Mouse (Mus musculus): ENCODE data around the gene Dhx9. TPM values are rescaled to one million over a fixed set of nuclear protein-coding genes. Genes with fewer than 3 reads are reported as not detected.
"Not testable (repeated sequence)": the region's sequence is repeated elsewhere in the genome, so short reads cannot be mapped to it uniquely, and the experiment has no call there.

Dhx9 gene
- 27.0 and 35.6 TPM in 2 replicates for polyA plus RNA-seq (2014; fragmentation: Nextera tagmentation; extraction: Ambion mirVana)

- ATAC-seq (ENCODE audit: low FRiP score): peak; percentile 92
- whole genome bisulfite sequencing: 0% methylated on average over 35 of the region's 35 CpGs
Observed at GRCm38 (mm10) chr1:153487500-153487879, at the start of gene Dhx9. Dhx9 (minus strand) TSS chr1:153487660.

GRCm38 (mm10) chr1:153535611-153536010, 48.2 kb upstream of the Dhx9 start:
- Histone ChIP-seq H3K9ac (ENCODE audit: low read length) (peak overlapping the region; percentile 24; the same call in 1 of the 2 replicates), H3K4me2 (no peak overlapping the region), H3K4me1 (ENCODE audit: control insufficient read depth, insufficient read depth, low read length) (peaks cover 26% of the 10 kb centered on the region), H3K27me3 (ENCODE audit: control insufficient read depth, insufficient read depth, low read length) (no peaks in the 10 kb centered on the region), H3K36me3 (ENCODE audit: control insufficient read depth, insufficient read depth, low read length) (no peaks in the 10 kb centered on the region), H3K9me3 (ENCODE audit: control insufficient read depth, low read length) (no peaks in the 10 kb centered on the region), H3K27ac (ENCODE audit: low read depth, low read length) (peak overlapping the region; percentile 44), H3K4me3 (ENCODE audit: low read depth, low read length) (no peak overlapping the region)
- WGBS: 29% methylated on average over 9 of the region's 9 CpGs
- ATAC-seq (ENCODE audit: low FRiP score) (peak; percentile 49), DNase-seq (ENCODE audit: low spot score, missing footprints) (peak; percentile 86)

More at GRCm38 (mm10) chr1:153487500-153487879, at the start of gene Dhx9:
- no peaks in the 10 kb centered on the region for H3K9me3 ChIP-seq (ENCODE audit: control insufficient read depth, low read length)
- H3K4me2 ChIP-seq: peak within 1 kb of the TSS; percentile 86
- peak within 1 kb of the TSS; percentile 78 for H3K27ac ChIP-seq (ENCODE audit: low read depth, low read length)
- H3K36me3 ChIP-seq (ENCODE audit: control insufficient read depth, insufficient read depth, low read length): no peaks in the 10 kb centered on the region
- DNase-seq (ENCODE audit: low spot score, missing footprints): peak; percentile 100
- no peaks in the 10 kb centered on the region for H3K27me3 ChIP-seq (ENCODE audit: control insufficient read depth, insufficient read depth, low read length)
- H3K4me1 ChIP-seq (ENCODE audit: control insufficient read depth, insufficient read depth, low read length): peaks cover 16% of the 10 kb centered on the region
- H3K4me3 ChIP-seq (ENCODE audit: low read depth, low read length): peak within 1 kb of the TSS; percentile 100
- H3K9ac ChIP-seq (ENCODE audit: low read length): peak within 1 kb of the TSS; percentile 100

- Histone ChIP-seq H3K9ac (ENCODE audit: low read length) (peak overlapping the region; percentile 61), H3K4me2 (peak overlapping the region; percentile 24; the same call in 1 of the 2 replicates), H3K4me1 (ENCODE audit: control insufficient read depth, insufficient read depth, low read length) (peaks cover 15% of the 10 kb centered on the region), H3K27ac (ENCODE audit: low read depth, low read length) (peak overlapping the region; percentile 80)
- not testable (repeated sequence) for H3K36me3 ChIP-seq (ENCODE audit: control insufficient read depth, insufficient read depth, low read length); ATAC-seq (ENCODE audit: low FRiP score); DNase-seq (ENCODE audit: low spot score, missing footprints); H3K27me3 ChIP-seq (ENCODE audit: control insufficient read depth, insufficient read depth, low read length); H3K4me3 ChIP-seq (ENCODE audit: low read depth, low read length); H3K9me3 ChIP-seq (ENCODE audit: control insufficient read depth, low read length)
- 85% methylated on average over 3 of the region's 3 CpGs for WGBS
Observed at GRCm38 (mm10) chr1:153532896-153533295, 45.4 kb upstream of the Dhx9 start.

GRCm38 (mm10) chr1:153532234-153532841, 44.9 kb upstream of the Dhx9 start:
- peak overlapping the region; percentile 80 for H3K27ac ChIP-seq (ENCODE audit: low read depth, low read length)
- H3K4me3 ChIP-seq (ENCODE audit: low read depth, low read length): no peak overlapping the region
- no peaks in the 10 kb centered on the region for H3K36me3 ChIP-seq (ENCODE audit: control insufficient read depth, insufficient read depth, low read length)
- DNase-seq (ENCODE audit: low spot score, missing footprints) (peak; percentile 93), ATAC-seq (ENCODE audit: low FRiP score) (peak; percentile 82)
- WGBS: 11% methylated on average over 12 of the region's 12 CpGs
- H3K4me1 ChIP-seq (ENCODE audit: control insufficient read depth, insufficient read depth, low read length): peaks cover 15% of the 10 kb centered on the region
- no peaks in the 10 kb centered on the region for H3K9me3 ChIP-seq (ENCODE audit: control insufficient read depth, low read length)
- no peaks in the 10 kb centered on the region for H3K27me3 ChIP-seq (ENCODE audit: control insufficient read depth, insufficient read depth, low read length)
- peak overlapping the region; percentile 24; the same call in 1 of the 2 replicates for H3K4me2 ChIP-seq
- H3K9ac ChIP-seq (ENCODE audit: low read length): peak overlapping the region; percentile 61

- DNase-seq (ENCODE audit: low spot score, missing footprints) (peak; percentile 94), ATAC-seq (ENCODE audit: low FRiP score) (peak; percentile 56)
- Histone ChIP-seq H3K4me1 (ENCODE audit: control insufficient read depth, insufficient read depth, low read length) (peaks cover 15% of the 10 kb centered on the region), H3K27me3 (ENCODE audit: control insufficient read depth, insufficient read depth, low read length) (no peaks in the 10 kb centered on the region), H3K4me2 (peak overlapping the region; percentile 12; the same call in 1 of the 2 replicates), H3K9ac (ENCODE audit: low read length) (peak overlapping the region; percentile 61), H3K9me3 (ENCODE audit: control insufficient read depth, low read length) (no peaks in the 10 kb centered on the region), H3K4me3 (ENCODE audit: low read depth, low read length) (no peak overlapping the region), H3K27ac (ENCODE audit: low read depth, low read length) (peak overlapping the region; percentile 80), H3K36me3 (ENCODE audit: control insufficient read depth, insufficient read depth, low read length) (no peaks in the 10 kb centered on the region)
- 15% methylated on average over 9 of the region's 9 CpGs for WGBS
Observed at GRCm38 (mm10) chr1:153531677-153532233, 44.3 kb upstream of the Dhx9 start.

GRCm38 (mm10) chr1:153522116-153522515, 34.7 kb upstream of the Dhx9 start:
- H3K27me3 ChIP-seq (ENCODE audit: control insufficient read depth, insufficient read depth, low read length): no peaks in the 10 kb centered on the region
- no peaks in the 10 kb centered on the region for H3K36me3 ChIP-seq (ENCODE audit: control insufficient read depth, insufficient read depth, low read length)
- no peak overlapping the region for H3K9ac ChIP-seq (ENCODE audit: low read length)
- H3K4me1 ChIP-seq (ENCODE audit: control insufficient read depth, insufficient read depth, low read length): no peaks in the 10 kb centered on the region
- DNase-seq (ENCODE audit: low spot score, missing footprints) (peak; percentile 69), ATAC-seq (ENCODE audit: low FRiP score) (no peak)
- H3K27ac ChIP-seq (ENCODE audit: low read depth, low read length): no peak overlapping the region
- H3K4me2 ChIP-seq: no peak overlapping the region
- WGBS: 62% methylated on average over 3 of the region's 3 CpGs
- no peak overlapping the region for H3K4me3 ChIP-seq (ENCODE audit: low read depth, low read length)
- H3K9me3 ChIP-seq (ENCODE audit: control insufficient read depth, low read length): no peaks in the 10 kb centered on the region

- no peaks in the 10 kb centered on the region for H3K4me1 ChIP-seq (ENCODE audit: control insufficient read depth, insufficient read depth, low read length)
- H3K27me3 ChIP-seq (ENCODE audit: control insufficient read depth, insufficient read depth, low read length): no peaks in the 10 kb centered on the region
- H3K4me2 ChIP-seq: no peak overlapping the region
- H3K9me3 ChIP-seq (ENCODE audit: control insufficient read depth, low read length): no peaks in the 10 kb centered on the region
- no peak overlapping the region for H3K4me3 ChIP-seq (ENCODE audit: low read depth, low read length)
- H3K9ac ChIP-seq (ENCODE audit: low read length): no peak overlapping the region
- ATAC-seq (ENCODE audit: low FRiP score) (no peak), DNase-seq (ENCODE audit: low spot score, missing footprints) (peak; percentile 67)
- WGBS: 90% methylated on average over 12 of the region's 12 CpGs
- no peaks in the 10 kb centered on the region for H3K36me3 ChIP-seq (ENCODE audit: control insufficient read depth, insufficient read depth, low read length)
- H3K27ac ChIP-seq (ENCODE audit: low read depth, low read length): no peak overlapping the region
Observed at GRCm38 (mm10) chr1:153515368-153515767, 27.9 kb upstream of the Dhx9 start.

GRCm38 (mm10) chr1:153510330-153511009, 23.0 kb upstream of the Dhx9 start:
- 59% methylated on average over 2 of the region's 2 CpGs for WGBS
- Histone ChIP-seq H3K36me3 (ENCODE audit: control insufficient read depth, insufficient read depth, low read length) (no peaks in the 10 kb centered on the region), H3K27me3 (ENCODE audit: control insufficient read depth, insufficient read depth, low read length) (no peaks in the 10 kb centered on the region), H3K4me2 (no peak overlapping the region), H3K9me3 (ENCODE audit: control insufficient read depth, low read length) (no peaks in the 10 kb centered on the region), H3K9ac (ENCODE audit: low read length) (no peak overlapping the region), H3K4me1 (ENCODE audit: control insufficient read depth, insufficient read depth, low read length) (no peaks in the 10 kb centered on the region), H3K27ac (ENCODE audit: low read depth, low read length) (no peak overlapping the region), H3K4me3 (ENCODE audit: low read depth, low read length) (no peak overlapping the region)
- DNase-seq (ENCODE audit: low spot score, missing footprints): peak; percentile 72
- no peak for ATAC-seq (ENCODE audit: low FRiP score)

- not testable (repeated sequence) for H3K9me3 ChIP-seq (ENCODE audit: control insufficient read depth, low read length); H3K27me3 ChIP-seq (ENCODE audit: control insufficient read depth, insufficient read depth, low read length); ATAC-seq (ENCODE audit: low FRiP score); H3K4me3 ChIP-seq (ENCODE audit: low read depth, low read length); H3K27ac ChIP-seq (ENCODE audit: low read depth, low read length); H3K4me2 ChIP-seq; H3K9ac ChIP-seq (ENCODE audit: low read length); H3K4me1 ChIP-seq (ENCODE audit: control insufficient read depth, insufficient read depth, low read length); H3K36me3 ChIP-seq (ENCODE audit: control insufficient read depth, insufficient read depth, low read length)
- 65% methylated on average over 8 of the region's 8 CpGs for WGBS
- peak; percentile 28 for DNase-seq (ENCODE audit: low spot score, missing footprints)
Observed at GRCm38 (mm10) chr1:153509569-153509968, 22.1 kb upstream of the Dhx9 start.

Measured in midbrain, embryonic 11.5 days (tissue).